Mouse (Mus musculus): ENCODE results near the gene Mark1. TPM values are rescaled to one million over a fixed set of nuclear protein-coding genes. Genes with fewer than 3 reads are reported as not detected.
A peak's percentile ranks its signal among the peaks of the same experiment; 100 is the strongest.

Gene Mark1
- 2.4 and 3.0 TPM in 2 replicates for polyA plus RNA-seq (2014; fragmentation: Nextera tagmentation; extraction: Ambion mirVana)

GRCm38 (mm10) chr1:184999071-184999750 is at the start of gene Mark1:
Gene Mark1 (minus strand): TSS chr1:184999570.
- WGBS, result 2% methylated on average over 46 of the region's 88 CpGs

DNA sequence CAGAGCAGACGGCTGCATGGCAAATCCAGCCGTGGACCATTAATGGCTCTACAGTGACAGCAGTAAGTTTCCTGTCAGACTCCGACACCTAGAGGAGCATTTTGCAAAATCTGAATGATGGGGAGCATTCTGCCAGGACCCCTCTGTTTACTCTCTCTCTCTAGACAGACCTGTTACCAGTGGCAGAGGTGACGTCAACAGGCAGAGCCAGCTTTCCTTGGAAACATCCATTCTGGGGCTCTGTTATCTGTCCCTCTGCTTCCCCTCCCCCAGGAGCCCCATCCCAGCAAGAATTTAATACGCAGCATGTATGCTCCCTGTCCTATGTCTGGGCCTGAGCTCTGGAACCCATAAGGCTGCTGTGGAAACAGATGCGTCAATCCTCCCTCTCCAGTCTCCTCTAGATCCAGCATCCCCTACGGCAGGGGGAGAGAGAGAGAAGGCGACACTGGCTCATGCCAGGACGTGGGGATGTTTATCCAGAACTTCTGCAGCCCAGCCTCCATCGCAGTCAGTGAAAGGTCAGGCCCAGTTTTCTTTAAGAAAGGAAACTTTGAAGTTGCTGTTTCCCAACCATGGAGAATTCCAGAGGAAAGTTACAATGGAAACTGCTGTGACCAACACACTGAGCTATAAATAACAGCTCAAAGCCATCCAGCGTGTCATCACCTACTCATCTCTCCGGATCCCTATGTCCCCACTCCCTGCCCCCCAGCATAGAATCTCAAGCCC is 48.3 kb upstream of the Mark1 start:
- H3K27me3 ChIP-seq (ENCODE audit: control insufficient read depth, insufficient read depth, low read length), result no peaks in the 10 kb centered on the region
- no peak overlapping the region for H3K27ac ChIP-seq (ENCODE audit: low read depth, low read length)
- ATAC-seq (ENCODE audit: low FRiP score, low TSS enrichment), result no peak
- no peak overlapping the region for H3K9ac ChIP-seq (ENCODE audit: low read depth, low read length)
- H3K36me3 ChIP-seq (ENCODE audit: control insufficient read depth, insufficient read depth, low read length), result no peaks in the 10 kb centered on the region
- H3K9me3 ChIP-seq (ENCODE audit: control insufficient read depth, low read length), result no peaks in the 10 kb centered on the region
- no peak overlapping the region for H3K4me3 ChIP-seq (ENCODE audit: low read length)
- no peaks in the 10 kb centered on the region for H3K4me1 ChIP-seq (ENCODE audit: control insufficient read depth, insufficient read depth, low read length)
- H3K4me2 ChIP-seq (replicated peaks; ENCODE audit: low read depth, low read length), result no peak overlapping the region
- 60% methylated on average over 12 of the region's 12 CpGs for WGBS

More at GRCm38 (mm10) chr1:184999071-184999750, at the start of gene Mark1:
- Histone ChIP-seq H3K36me3 (ENCODE audit: control insufficient read depth, insufficient read depth, low read length) (no peaks in the 10 kb centered on the region), H3K4me3 (ENCODE audit: low read length) (peak within 1 kb of the TSS; percentile 84), H3K9ac (ENCODE audit: low read depth, low read length) (peak within 1 kb of the TSS; percentile 89), H3K9me3 (ENCODE audit: control insufficient read depth, low read length) (no peaks in the 10 kb centered on the region), H3K27ac (ENCODE audit: low read depth, low read length) (no peak within 1 kb of the TSS), H3K4me2 (replicated peaks; ENCODE audit: low read depth, low read length) (peak within 1 kb of the TSS; percentile 87), H3K4me1 (ENCODE audit: control insufficient read depth, insufficient read depth, low read length) (0 out of 2 replicates have a peak, but pooled peaks cover 5% of the 10 kb centered on the region), H3K27me3 (ENCODE audit: control insufficient read depth, insufficient read depth, low read length) (no peaks in the 10 kb centered on the region)
- ATAC-seq (ENCODE audit: low FRiP score, low TSS enrichment), result peak; percentile 74

DNA sequence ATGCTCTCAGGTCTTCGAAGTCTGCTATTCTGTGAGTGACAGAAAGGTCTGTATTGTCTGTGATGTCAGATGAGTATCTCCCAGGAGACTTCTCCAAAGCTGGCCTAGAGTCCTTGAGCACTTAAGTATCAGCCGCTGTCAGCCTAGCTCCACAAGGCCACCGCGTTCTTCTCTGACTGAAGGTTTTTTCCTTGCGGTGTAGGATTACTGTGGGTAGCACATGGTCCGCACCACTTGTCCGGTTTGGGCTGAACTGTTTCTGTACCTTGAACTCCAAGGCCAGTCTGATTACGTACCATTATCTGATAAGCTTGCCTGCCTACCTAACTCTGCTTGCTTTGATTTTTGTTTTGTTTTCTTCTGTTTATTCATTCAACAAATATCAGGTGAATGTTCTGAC is 47.1 kb upstream of the Mark1 start:
- no peak overlapping the region for H3K27ac ChIP-seq (ENCODE audit: low read depth, low read length)
- no peak overlapping the region for H3K4me2 ChIP-seq (replicated peaks; ENCODE audit: low read depth, low read length)
- no peak overlapping the region for H3K4me3 ChIP-seq (ENCODE audit: low read length)
- no peak overlapping the region for H3K9ac ChIP-seq (ENCODE audit: low read depth, low read length)
- no peak for ATAC-seq (ENCODE audit: low FRiP score, low TSS enrichment)
- WGBS, result 78% methylated on average over 8 of the region's 8 CpGs
- H3K36me3 ChIP-seq (ENCODE audit: control insufficient read depth, insufficient read depth, low read length), result no peaks in the 10 kb centered on the region
- H3K9me3 ChIP-seq (ENCODE audit: control insufficient read depth, low read length), result no peaks in the 10 kb centered on the region
- H3K4me1 ChIP-seq (ENCODE audit: control insufficient read depth, insufficient read depth, low read length), result no peaks in the 10 kb centered on the region
- H3K27me3 ChIP-seq (ENCODE audit: control insufficient read depth, insufficient read depth, low read length), result no peaks in the 10 kb centered on the region

- H3K27me3 ChIP-seq (ENCODE audit: control insufficient read depth, insufficient read depth, low read length), result no peaks in the 10 kb centered on the region
- ATAC-seq (ENCODE audit: low FRiP score, low TSS enrichment), result no peak
- no peak overlapping the region for H3K4me3 ChIP-seq (ENCODE audit: low read length)
- WGBS, result 47% methylated on average over 7 of the region's 7 CpGs
- H3K4me2 ChIP-seq (replicated peaks; ENCODE audit: low read depth, low read length), result no peak overlapping the region
- no peaks in the 10 kb centered on the region for H3K36me3 ChIP-seq (ENCODE audit: control insufficient read depth, insufficient read depth, low read length)
- no peak overlapping the region for H3K27ac ChIP-seq (ENCODE audit: low read depth, low read length)
- H3K9me3 ChIP-seq (ENCODE audit: control insufficient read depth, low read length), result no peaks in the 10 kb centered on the region
- H3K4me1 ChIP-seq (ENCODE audit: control insufficient read depth, insufficient read depth, low read length), result 0 out of 2 replicates have a peak, but pooled peaks cover 3% of the 10 kb centered on the region
- H3K9ac ChIP-seq (ENCODE audit: low read depth, low read length), result no peak overlapping the region
Observed at GRCm38 (mm10) chr1:185038183-185038686, 38.9 kb upstream of the Mark1 start.

DNA sequence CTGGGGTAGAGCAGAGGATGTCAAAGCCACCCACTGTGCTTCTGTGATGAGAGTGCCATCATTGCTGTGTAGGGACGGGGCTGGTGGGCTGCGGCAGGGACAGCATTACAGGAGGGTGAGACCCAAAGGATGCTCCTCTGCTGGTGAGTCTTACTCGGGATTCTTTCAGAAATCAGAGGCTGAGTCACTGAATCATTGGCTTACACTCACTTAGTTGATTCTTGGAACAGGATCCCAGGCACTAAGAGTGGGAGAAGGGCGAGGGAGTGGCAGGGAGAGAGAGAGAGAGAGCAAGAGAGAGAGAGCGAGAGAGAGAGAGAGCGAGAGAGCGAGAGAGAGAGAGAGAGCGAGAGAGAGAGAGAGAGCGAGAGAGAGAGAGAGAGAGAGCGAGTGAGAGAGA is 31.2 kb upstream of the Mark1 start:
- no peaks in the 10 kb centered on the region for H3K36me3 ChIP-seq (ENCODE audit: control insufficient read depth, insufficient read depth, low read length)
- H3K4me2 ChIP-seq (replicated peaks; ENCODE audit: low read depth, low read length), result no peak overlapping the region
- no peak overlapping the region for H3K4me3 ChIP-seq (ENCODE audit: low read length)
- no peak for ATAC-seq (ENCODE audit: low FRiP score, low TSS enrichment)
- H3K27me3 ChIP-seq (ENCODE audit: control insufficient read depth, insufficient read depth, low read length), result no peaks in the 10 kb centered on the region
- H3K4me1 ChIP-seq (ENCODE audit: control insufficient read depth, insufficient read depth, low read length), result no peaks in the 10 kb centered on the region
- no peaks in the 10 kb centered on the region for H3K9me3 ChIP-seq (ENCODE audit: control insufficient read depth, low read length)
- H3K9ac ChIP-seq (ENCODE audit: low read depth, low read length), result no peak overlapping the region
- WGBS, result 80% methylated on average over 10 of the region's 10 CpGs
- no peak overlapping the region for H3K27ac ChIP-seq (ENCODE audit: low read depth, low read length)

DNA sequence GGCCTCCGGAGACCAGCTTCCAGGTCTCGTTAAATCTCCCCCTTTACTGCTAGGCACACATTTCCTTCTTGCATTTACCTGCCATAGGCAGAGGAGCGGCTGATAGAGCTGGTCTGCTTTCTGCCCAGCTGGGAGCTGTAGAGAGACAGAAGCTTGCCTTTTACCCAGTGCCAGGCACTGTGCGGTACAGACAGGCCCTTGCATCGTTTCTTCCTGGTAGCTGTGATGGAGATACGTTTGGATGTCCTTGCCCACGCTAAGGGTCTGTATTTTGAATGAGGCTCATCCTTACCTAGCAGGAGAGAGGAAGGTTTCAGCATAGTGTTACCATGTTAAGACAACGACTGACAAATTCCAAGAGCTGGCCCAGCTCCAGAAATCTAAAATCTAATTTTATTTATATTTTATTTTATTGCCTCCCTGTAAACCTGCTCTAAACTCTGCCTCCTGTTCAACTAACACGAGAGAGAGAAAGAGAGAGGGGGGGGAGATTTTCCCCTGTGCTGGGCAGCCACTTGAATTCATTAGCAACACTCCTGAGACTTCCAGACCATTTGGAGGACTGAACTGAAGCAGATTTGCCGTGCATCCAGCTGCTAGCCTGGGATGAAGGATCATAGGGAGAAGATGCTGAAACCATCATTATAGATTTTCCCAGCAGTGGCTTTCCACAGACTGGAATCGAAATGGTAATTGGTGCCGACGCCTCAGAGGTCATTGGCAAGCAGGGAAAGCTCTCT is 21.2 kb upstream of the Mark1 start:
- Histone ChIP-seq H3K4me1 (ENCODE audit: control insufficient read depth, insufficient read depth, low read length) (no peaks in the 10 kb centered on the region), H3K27ac (ENCODE audit: low read depth, low read length) (no peak overlapping the region), H3K27me3 (ENCODE audit: control insufficient read depth, insufficient read depth, low read length) (no peaks in the 10 kb centered on the region), H3K9me3 (ENCODE audit: control insufficient read depth, low read length) (no peaks in the 10 kb centered on the region), H3K36me3 (ENCODE audit: control insufficient read depth, insufficient read depth, low read length) (no peaks in the 10 kb centered on the region), H3K4me2 (replicated peaks; ENCODE audit: low read depth, low read length) (no peak overlapping the region), H3K9ac (ENCODE audit: low read depth, low read length) (no peak overlapping the region), H3K4me3 (ENCODE audit: low read length) (no peak overlapping the region)
- WGBS, result 78% methylated on average over 13 of the region's 13 CpGs
- ATAC-seq (ENCODE audit: low FRiP score, low TSS enrichment), result no peak

GRCm38 (mm10) chr1:185012566-185012965 is 13.2 kb upstream of the Mark1 start:
- ATAC-seq (ENCODE audit: low FRiP score, low TSS enrichment), result no peak

DNA sequence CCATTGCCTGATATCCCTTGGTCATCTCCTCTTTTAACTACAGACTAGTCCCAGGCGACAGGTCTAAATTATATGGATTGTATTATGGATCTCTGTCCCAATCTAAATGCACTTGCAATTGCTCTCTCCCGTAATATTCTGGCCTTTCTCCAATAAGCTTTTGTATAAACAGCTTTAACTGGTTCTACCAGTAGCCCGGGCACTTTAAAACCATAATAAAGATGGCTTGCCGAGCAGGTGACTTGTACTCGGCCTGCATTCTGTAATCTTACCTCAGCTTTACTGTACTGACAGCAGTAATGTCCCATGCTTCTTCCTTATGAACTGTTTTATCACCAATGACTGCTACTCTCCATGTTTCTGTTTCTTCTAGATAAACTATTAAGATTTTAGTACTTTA is 7.7 kb upstream of the Mark1 start:
- Histone ChIP-seq H3K27me3 (ENCODE audit: control insufficient read depth, insufficient read depth, low read length) (no peaks in the 10 kb centered on the region), H3K4me3 (ENCODE audit: low read length) (no peak overlapping the region), H3K9me3 (ENCODE audit: control insufficient read depth, low read length) (no peaks in the 10 kb centered on the region), H3K4me1 (ENCODE audit: control insufficient read depth, insufficient read depth, low read length) (no peaks in the 10 kb centered on the region), H3K4me2 (replicated peaks; ENCODE audit: low read depth, low read length) (no peak overlapping the region), H3K36me3 (ENCODE audit: control insufficient read depth, insufficient read depth, low read length) (no peaks in the 10 kb centered on the region), H3K27ac (ENCODE audit: low read depth, low read length) (no peak overlapping the region), H3K9ac (ENCODE audit: low read depth, low read length) (no peak overlapping the region)
- ATAC-seq (ENCODE audit: low FRiP score, low TSS enrichment), result no peak
- 79% methylated on average over 5 of the region's 5 CpGs for WGBS

More at GRCm38 (mm10) chr1:185012566-185012965, 13.2 kb upstream of the Mark1 start:
- no peaks in the 10 kb centered on the region for H3K36me3 ChIP-seq (ENCODE audit: control insufficient read depth, insufficient read depth, low read length)
- no peaks in the 10 kb centered on the region for H3K9me3 ChIP-seq (ENCODE audit: control insufficient read depth, low read length)
- H3K9ac ChIP-seq (ENCODE audit: low read depth, low read length), result no peak overlapping the region
- H3K4me3 ChIP-seq (ENCODE audit: low read length), result no peak overlapping the region
- no peaks in the 10 kb centered on the region for H3K27me3 ChIP-seq (ENCODE audit: control insufficient read depth, insufficient read depth, low read length)
- H3K4me2 ChIP-seq (replicated peaks; ENCODE audit: low read depth, low read length), result no peak overlapping the region
- no peaks in the 10 kb centered on the region for H3K4me1 ChIP-seq (ENCODE audit: control insufficient read depth, insufficient read depth, low read length)
- WGBS, result 83% methylated on average over 3 of the region's 3 CpGs
- no peak overlapping the region for H3K27ac ChIP-seq (ENCODE audit: low read depth, low read length)

All from kidney, embryonic 14.5 days (tissue).